Mouse (Mus musculus) frontal cortex, postnatal 36 days (tissue): ENCODE measurements around the gene Col5a1.

ENCODE experiments used
- DNase-seq, 2 experiments: peaks; one replicate each; pipeline ENCODE4 v3.0.0; 2022; ENCODE audit warnings: low spot score in 2 of 2

Col5a1 gene

DNA sequence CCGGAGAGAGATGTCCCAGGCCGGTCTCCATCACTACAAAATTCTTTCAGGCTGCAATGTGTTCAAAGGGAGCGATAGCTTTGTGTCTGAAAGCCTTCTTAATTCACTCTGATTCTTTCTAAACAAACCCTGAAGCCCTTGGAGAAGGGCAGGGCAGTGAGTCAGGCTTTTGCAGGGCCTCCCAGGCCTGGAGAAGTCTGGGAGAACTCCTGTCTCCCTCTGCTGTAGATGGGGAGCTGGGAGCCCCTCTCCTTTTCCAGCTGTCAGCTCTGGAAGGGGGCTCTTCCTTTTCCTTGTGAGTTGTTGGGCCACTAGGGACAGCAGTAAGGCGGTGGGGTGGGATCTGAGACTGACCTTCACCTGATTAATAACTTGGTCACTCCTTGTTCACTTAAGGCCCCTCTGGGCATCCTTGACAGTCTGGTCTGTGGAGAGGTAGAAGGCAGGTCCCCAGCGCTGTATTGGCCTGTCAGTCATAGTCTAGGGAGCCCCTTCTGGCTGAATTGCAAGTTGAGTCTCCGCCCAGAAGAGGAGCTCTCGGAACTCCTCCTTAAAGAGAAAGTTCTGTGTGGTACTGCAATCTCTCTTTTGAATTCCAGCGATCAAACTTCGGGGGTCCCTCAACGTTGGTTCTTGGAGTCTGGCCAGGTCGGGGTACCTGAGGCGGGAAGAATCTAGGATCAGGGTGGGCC is 623 bp upstream of the Col5a1 start:
- DNase-seq, result no peak

DNA sequence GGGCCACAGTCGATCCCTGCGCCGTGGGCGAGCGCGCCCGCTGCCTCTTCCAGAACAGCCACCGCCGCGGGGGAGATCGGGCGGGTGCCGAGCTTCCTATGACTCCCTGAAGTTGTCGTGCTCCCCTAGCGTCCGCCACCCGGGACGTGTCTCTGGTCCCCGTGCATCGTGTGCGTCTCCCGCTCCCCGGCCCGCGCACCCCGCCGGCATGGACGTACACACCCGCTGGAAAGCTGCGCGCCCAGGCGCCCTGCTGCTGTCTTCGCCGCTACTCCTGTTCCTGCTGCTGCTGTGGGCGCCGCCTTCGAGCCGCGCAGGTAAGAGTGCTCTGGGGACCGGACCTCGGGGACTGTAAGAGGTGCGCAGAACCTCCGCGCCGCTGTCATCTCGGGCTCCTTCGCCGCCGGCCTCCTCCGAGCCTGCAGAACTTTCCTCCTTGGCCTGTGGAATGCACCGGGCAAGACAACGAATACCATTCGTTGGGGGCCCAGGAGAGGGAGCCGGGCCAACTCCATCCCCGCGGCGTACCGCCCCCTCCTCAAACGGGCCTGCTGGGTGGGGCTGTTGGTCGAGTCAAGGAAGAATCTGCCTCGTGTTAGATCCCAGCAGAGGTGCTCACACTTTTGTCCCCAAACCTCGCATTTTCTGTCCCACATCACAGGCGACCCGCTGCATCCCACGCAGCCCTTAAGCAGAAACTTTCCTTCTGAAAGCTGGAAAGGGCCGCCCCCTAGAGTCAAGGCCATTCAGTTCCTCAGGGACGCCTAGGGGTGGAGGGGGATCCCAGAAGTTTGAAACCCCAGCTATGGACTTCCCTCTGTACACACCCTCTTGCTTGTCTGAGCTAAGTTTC is 609 bp downstream of the Col5a1 start:
- DNase-seq, result no peak

- DNase-seq, result no peak
These were observed 1.4 kb downstream of the Col5a1 start for GRCm38 (mm10) chr2:27887461-27888264.

DNA sequence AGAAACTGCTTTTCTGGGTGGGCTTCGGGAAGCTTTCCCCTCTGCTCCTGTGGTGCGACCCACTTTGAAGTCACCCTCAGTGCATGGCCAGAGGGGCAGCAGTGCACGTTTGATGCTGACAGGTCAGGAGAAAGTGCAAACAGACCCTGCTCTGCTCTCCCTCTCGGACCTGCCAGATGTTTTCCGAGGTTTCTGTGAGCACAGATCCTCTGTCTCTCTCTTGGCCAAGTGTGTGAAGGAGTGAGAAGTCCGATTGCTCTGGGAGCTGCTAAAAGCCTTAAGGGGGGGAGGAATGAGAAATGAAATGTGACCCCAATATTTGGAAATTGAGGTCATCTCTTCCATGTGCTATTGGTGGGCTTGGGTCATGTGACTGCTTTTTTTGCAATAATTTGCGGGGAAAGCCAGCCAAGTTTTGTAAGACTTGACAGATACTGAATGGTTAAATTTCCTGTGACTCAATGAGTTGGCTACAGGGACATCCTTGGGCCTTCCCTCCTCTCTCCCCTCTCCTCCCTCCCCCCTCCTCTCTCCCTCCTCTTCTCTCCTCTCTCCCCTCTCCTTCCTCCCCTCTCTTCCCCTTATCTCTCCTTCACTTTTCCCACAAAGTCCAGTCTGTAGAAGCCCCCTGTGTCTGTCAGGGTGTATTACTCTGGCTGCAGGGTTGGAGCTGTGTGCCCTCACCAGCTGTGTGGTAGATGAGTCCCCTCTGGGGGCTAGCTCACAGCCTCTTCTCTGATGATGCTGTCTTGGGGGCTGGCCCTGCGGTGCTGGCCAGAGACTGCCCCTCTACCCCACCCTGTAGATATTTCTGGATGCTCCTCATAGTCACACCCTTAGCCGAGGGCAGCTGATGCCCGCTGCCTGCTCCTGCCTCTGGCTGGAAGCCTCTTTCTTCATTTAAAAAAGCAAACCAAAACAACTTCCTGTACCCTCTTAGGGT is 2.6 kb downstream of the Col5a1 start:
- no peak for DNase-seq

DNA sequence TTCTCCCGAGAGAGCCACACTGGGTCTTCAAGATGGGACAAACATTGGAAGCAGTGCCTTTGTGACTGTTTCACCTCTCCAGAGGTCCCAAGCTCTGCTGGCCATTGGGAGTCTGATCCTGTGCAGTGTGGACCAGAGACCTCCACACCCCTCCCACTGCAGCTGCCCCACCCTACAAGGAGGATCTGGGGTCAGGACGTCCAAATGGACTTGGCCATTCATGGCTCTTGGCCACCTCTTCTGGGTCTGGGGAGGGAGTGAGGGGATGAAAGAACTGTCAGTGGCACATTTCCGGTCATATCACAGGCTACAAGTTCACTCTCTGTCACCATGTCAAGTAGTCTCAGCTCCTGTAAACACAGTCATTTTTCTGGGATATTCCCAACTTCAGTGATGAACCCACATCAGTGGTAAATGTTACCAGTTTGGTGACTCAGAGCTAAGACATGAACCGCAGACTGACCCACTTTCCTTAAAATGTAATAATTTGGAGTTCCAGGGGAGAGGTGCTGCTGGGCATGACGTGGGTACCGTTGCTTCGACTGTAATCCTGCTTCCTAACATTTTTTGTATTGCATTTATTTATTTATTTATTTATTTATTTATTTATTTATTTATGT is 5.8 kb downstream of the Col5a1 start:
- DNase-seq, result no peak

DNA sequence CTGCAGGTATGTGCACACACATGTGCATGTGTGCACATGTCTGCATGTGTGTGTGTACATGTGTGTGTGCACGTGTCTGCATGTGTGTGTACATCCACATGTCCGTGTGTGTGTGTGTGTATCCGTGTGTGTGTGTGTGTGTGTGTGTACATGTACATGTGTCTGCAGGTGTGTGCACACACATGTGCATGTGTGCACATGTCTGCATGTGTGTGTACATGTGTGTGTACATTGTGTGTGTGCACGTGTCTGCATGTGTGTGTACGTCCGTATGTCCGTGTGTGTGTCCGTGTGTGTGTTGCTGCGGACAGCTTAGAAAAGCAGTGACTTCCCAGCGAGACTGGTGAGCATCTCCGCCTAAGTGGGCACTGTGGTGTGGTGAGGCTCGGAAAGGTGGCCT is 6.8 kb downstream of the Col5a1 start:
- DNase-seq, result no peak

GRCm38 (mm10) chr2:27894986-27895385 is 8.8 kb downstream of the Col5a1 start:
- DNase-seq, result no peak

DNA sequence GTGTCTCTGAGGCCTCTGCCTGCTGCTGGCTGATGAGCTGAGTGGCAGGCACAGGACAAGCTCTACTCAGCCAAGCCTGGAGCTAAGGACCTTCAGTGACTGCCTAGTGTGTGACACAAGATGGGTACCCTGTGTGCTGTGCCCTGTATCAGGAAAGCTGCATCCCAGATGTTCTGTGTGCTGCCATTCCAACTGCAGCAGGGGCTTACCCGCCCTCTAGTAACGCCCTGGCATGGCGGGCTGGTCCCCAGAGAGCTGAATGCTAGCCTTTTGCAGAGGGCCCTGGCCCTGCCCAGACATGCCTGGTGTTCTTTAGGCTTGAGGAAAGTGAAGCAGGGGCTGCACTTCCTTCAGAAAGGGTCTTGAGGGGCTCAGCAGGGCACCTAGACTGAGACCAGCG is 9.4 kb downstream of the Col5a1 start:
- DNase-seq, result no peak

- no peak for DNase-seq
These were observed 10.9 kb downstream of the Col5a1 start for GRCm38 (mm10) chr2:27897161-27897560.

GRCm38 (mm10) chr2:27899894-27900293 is 13.7 kb downstream of the Col5a1 start:
- no peak for DNase-seq

DNA sequence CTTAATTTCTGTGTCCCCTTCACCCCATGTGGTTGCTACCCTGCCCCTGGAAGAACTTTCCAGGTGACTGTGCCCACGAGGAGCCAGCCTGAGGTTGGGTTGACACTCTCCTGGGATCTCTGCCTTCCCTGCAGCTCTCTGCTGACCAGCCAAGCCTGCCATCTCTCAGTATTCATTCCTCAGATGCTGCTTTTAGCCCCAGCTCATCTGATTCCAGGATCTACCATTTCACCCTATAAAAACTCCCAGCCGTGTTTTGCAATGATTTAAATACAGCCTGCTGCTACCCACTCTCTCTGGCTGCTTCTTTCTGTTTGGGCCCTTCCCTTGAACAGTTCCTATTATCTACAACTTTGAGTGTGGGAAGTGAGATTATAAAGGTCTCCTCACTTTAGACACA is 14.9 kb downstream of the Col5a1 start:
- DNase-seq, result no peak

DNA sequence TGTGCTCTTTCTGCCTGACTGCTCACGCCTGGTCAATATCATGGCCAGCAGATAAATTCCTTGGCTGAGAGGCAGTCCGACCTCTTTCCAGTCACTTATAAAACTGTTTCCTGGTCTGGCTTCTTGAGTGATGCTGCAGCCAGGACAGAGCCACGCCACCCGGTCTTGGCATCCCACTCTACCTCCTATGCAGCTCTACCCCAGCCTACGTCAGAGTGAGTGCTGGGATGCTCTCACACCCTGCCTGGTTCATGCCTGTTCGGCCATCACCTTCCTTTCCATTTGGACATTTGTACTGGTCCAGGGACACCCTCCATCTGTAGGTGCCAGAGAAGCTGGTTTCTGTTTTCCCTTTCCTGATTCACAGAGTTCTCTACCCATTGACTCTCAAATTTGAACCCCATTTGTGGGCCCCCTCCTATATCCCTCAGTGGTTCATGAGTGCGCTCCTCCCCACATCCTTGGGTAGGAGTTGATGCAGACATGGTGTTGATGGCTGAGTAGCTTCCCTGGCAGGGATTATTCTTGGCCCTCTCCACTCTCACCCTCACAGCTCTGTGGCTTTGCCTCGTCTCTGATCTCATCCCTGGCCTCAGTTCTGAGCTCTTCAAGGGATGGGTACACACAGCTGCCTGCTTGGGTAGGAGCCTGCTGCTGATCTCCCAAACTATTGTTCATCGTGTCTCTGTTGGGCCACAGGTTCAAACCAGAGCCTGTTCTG is 15.5 kb downstream of the Col5a1 start:
- no peak for DNase-seq

GRCm38 (mm10) chr2:27902318-27902717 is 16.1 kb downstream of the Col5a1 start:
- no peak for DNase-seq

GRCm38 (mm10) chr2:27905411-27905810 is 19.2 kb downstream of the Col5a1 start:
- no peak for DNase-seq

- DNase-seq, result no peak
These were observed 24.3 kb downstream of the Col5a1 start for GRCm38 (mm10) chr2:27910501-27910900.

DNA sequence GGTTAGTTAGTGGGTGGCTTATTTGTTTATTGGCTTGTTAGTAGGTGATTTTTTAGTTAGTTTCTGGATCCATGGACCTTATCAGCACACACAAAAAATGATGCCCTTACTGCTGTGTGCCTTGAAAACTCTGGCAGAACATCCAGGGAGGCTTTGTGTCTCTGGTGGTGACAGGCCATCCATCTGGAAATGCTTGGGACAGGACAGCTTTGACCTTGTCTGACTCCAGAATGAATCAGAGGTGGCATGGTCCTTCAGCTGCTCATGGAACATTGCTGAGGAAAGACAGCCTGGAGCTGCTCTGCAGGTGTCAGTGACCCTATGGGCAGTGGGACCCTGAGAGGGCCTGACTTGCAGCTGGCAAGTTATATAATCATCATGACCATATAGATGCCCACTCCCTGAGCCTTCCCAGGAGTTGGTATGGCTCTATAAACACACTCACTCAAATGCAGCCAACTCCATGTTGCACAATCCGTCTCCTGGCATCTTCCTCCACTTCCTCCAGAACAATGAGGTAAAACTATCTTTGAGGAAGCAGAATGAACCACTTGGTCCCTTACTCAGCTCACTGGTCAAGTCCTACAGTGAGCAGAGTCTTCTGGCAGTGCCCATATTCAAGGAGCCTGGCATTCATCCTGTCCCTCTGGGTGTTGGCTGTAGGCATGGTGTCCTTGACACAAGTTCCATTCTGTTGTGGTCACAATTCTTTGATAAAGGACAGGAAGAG is 26.5 kb downstream of the Col5a1 start:
- no peak for DNase-seq

GRCm38 (mm10) chr2:27915726-27916125 is 29.5 kb downstream of the Col5a1 start:
- DNase-seq, result no peak

DNA sequence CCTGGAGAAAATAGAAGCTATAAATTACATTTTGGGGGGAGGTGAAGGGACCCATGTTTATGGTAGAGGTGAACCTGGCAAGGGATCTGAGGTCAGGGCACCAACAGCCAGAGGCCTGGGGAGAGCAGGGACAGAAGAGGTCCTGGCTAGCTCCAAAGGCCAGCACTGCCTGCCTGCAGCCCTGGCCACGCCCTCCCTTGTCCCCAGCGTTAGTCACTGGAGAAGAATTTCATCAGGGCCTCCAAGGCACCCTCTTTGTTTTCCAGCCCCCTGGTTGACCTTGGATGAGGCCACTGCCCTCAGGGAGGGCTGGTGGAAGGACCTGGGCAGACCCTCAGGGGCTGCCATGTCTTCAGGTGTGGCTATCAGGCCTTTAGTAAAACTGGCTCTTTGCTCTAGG is 30.1 kb downstream of the Col5a1 start:
- no peak for DNase-seq

DNA sequence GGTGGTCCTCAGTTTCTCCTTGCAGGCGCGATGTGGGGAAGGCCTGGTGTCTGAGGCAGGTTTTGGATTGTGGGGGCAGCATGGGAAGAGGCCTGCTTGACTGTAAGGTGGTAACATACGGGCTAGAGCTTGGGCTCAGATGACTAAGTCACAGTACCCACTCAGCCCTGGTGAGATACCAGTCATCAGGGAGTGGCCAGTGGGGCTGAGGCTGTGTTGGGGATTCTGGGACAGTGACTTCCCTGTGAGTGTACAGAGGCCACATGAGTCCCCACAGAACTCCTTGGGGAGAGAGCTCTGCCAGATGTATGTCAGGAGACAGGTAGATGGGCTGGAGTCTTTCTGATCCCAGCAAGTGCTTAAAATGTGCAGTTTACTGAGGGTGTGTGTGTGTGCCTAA is 31.0 kb downstream of the Col5a1 start:
- no peak for DNase-seq

- DNase-seq, result no peak
These were observed 31.9 kb downstream of the Col5a1 start for GRCm38 (mm10) chr2:27918106-27918505.
